Mouse (Mus musculus) lung, postnatal 0 days (tissue): ENCODE data around the gene Man2a1. TPM values are rescaled to one million over a fixed set of nuclear protein-coding genes. Genes with fewer than 3 reads are reported as not detected.

Experiments used
- ATAC-seq: fragments of 200-750 bp; cut with Nextera tagmentation; 2 replicates; pipeline ENCODE4 v1.8.0; 2017; ENCODE audit warnings: moderate library complexity
- DNase-seq: peaks from one replicate; pipeline ENCODE4 v3.0.0-alpha.2; 2016; ENCODE audit warnings: low spot score
- H3K27ac ChIP-seq: fragments of 300-500 bp; sonication (generic); 2 replicates; pipeline ENCODE4 v1.5.1; 2014; ENCODE audit warnings: antibody characterized with exemption, mild to moderate bottlenecking, low read length, mixed read lengths
- H3K27me3 ChIP-seq: fragments of 300-500 bp; sonication (generic); replicated peaks from 2 replicates; pipeline ENCODE4 v1.6.1; 2014; ENCODE audit warnings: low read length, mixed read lengths; ENCODE audit not compliant: insufficient read depth
- H3K36me3 ChIP-seq: fragments of 300-500 bp; sonication (generic); 2 replicates; pipeline ENCODE4 v1.6.1; 2014; ENCODE audit warnings: low read length, mixed read lengths; ENCODE audit not compliant: insufficient read depth
- H3K4me1 ChIP-seq: fragments of 300-500 bp; sonication (generic); 2 replicates; pipeline ENCODE4 v1.6.1; 2014; ENCODE audit warnings: antibody characterized with exemption, low read depth, low read length, mixed read lengths; ENCODE audit not compliant: insufficient read depth
- H3K4me2 ChIP-seq: fragments of 300-500 bp; sonication (generic); replicated peaks from 2 replicates; pipeline ENCODE4 v1.6.1; 2014; ENCODE audit warnings: low read depth, mild to moderate bottlenecking, low read length, moderate library complexity, mixed read lengths
- H3K4me3 ChIP-seq: fragments of 300-500 bp; sonication (generic); 2 replicates; pipeline ENCODE4 v1.5.1; 2014; ENCODE audit warnings: low read depth, low read length
- H3K9ac ChIP-seq: fragments of 300-500 bp; sonication (generic); replicated peaks from 2 replicates; pipeline ENCODE4 v1.6.1; 2014; ENCODE audit warnings: low read depth, mild to moderate bottlenecking
- H3K9me3 ChIP-seq: fragments of 300-500 bp; sonication (generic); 2 replicates; pipeline ENCODE4 v1.6.1; 2016; ENCODE audit warnings: low read length, mixed read lengths
- CTCF ChIP-seq: IDR thresholded peaks from 2 replicates; pipeline ENCODE4 v1.5.1; 2016; ENCODE audit warnings: antibody characterized with exemption, mild to moderate bottlenecking
- EP300 ChIP-seq: IDR thresholded peaks from 2 replicates; pipeline ENCODE4 v1.6.1; 2016; ENCODE audit warnings: antibody characterized with exemption, mild to moderate bottlenecking, control low read depth
- WGBS: fragments of 180-500 bp; shearing (Covaris S2); extraction: QIAGEN DNeasy Blood & Tissue Kit; methylation state at CpG from one replicate; pipeline ENCODE4 v1.1.7; 2014; 5-methylcytosine and 5-hydroxymethylcytosine counted together
- polyA plus RNA-seq: library from polyadenylated mRNA; unstranded; fragments of >200 nt; fragmentation: Nextera tagmentation; extraction: Ambion mirVana; gene quantifications from 2 replicates; pipeline ENCODE4 v1.2.1, GENCODE M21; 2015

Gene Man2a1
- polyA plus RNA-seq, 1 experiment from 2014 or later: 9.7 TPM

GRCm38 (mm10) chr17:64721112-64721511 lies 120.6 kb downstream of the Man2a1 start:
- Histone ChIP-seq H3K27me3 (no peaks in the 10 kb centered on the region), H3K9me3 (no peaks in the 10 kb centered on the region), H3K4me3 (no peak overlapping the region), H3K4me2 (no peak overlapping the region), H3K9ac (no peak overlapping the region), H3K4me1 (0 out of 2 replicates have a peak, but pooled peaks cover 3% of the 10 kb centered on the region), H3K36me3 (no peaks in the 10 kb centered on the region), H3K27ac (peak overlapping the region; percentile 23; the same call in 1 of the 2 replicates)
- DNase-seq (peak; percentile 81), ATAC-seq (peak; percentile 70)
- peak; percentile 98 for TF ChIP-seq EP300
- no peak for TF ChIP-seq CTCF
- 51% methylated on average over 5 of the region's 5 CpGs for WGBS

GRCm38 (mm10) chr17:64723162-64723561 lies 122.6 kb downstream of the Man2a1 start:
- 87% methylated on average over 1 of the region's 1 CpGs for WGBS
- ATAC-seq: no peak
- TF ChIP-seq EP300: no peak
- TF ChIP-seq CTCF: no peak
- Histone ChIP-seq H3K27ac (no peak overlapping the region), H3K4me1 (0 out of 2 replicates have a peak, but pooled peaks cover 3% of the 10 kb centered on the region), H3K27me3 (no peaks in the 10 kb centered on the region), H3K4me2 (no peak overlapping the region), H3K4me3 (no peak overlapping the region), H3K9me3 (no peaks in the 10 kb centered on the region), H3K36me3 (no peaks in the 10 kb centered on the region), H3K9ac (no peak overlapping the region)
- DNase-seq: no peak

- no peak for DNase-seq
- H3K4me2 ChIP-seq: no peak overlapping the region
- H3K4me1 ChIP-seq: 0 out of 2 replicates have a peak, but pooled peaks cover 3% of the 10 kb centered on the region
- 0 out of 2 replicates have a peak, but pooled peaks cover 8% of the 10 kb centered on the region for H3K36me3 ChIP-seq
- H3K27ac ChIP-seq: no peak overlapping the region
- no peak for TF ChIP-seq EP300
- TF ChIP-seq CTCF: no peak
- no peak for ATAC-seq
- H3K9ac ChIP-seq: no peak overlapping the region
- H3K9me3 ChIP-seq: no peaks in the 10 kb centered on the region
- H3K4me3 ChIP-seq: no peak overlapping the region
- H3K27me3 ChIP-seq: no peaks in the 10 kb centered on the region
- WGBS: 91% methylated on average over 3 of the region's 3 CpGs
These were observed 124.7 kb downstream of the Man2a1 start for GRCm38 (mm10) chr17:64725214-64725613.

- ATAC-seq: peak; percentile 28; the same call in 1 of the 2 replicates
- 52% methylated on average over 7 of the region's 7 CpGs for WGBS
These were observed 125.5 kb downstream of the Man2a1 start for GRCm38 (mm10) chr17:64726032-64726431.

GRCm38 (mm10) chr17:64735492-64735891 lies 135.0 kb downstream of the Man2a1 start:
- Histone ChIP-seq H3K27ac (no peak overlapping the region), H3K9ac (no peak overlapping the region), H3K4me1 (no peaks in the 10 kb centered on the region), H3K27me3 (no peaks in the 10 kb centered on the region), H3K36me3 (peaks cover 4% of the 10 kb centered on the region; the same call in 1 of the 2 replicates), H3K9me3 (no peaks in the 10 kb centered on the region), H3K4me2 (no peak overlapping the region), H3K4me3 (no peak overlapping the region)
- peak; percentile 65 for ATAC-seq
- 77% methylated on average over 4 of the region's 4 CpGs for WGBS
- no peak for TF ChIP-seq CTCF
- no peak for TF ChIP-seq EP300
- DNase-seq: no peak

More at GRCm38 (mm10) chr17:64726032-64726431, 125.5 kb downstream of the Man2a1 start:
- Histone ChIP-seq H3K27ac (no peak overlapping the region), H3K4me3 (no peak overlapping the region), H3K36me3 (0 out of 2 replicates have a peak, but pooled peaks cover 8% of the 10 kb centered on the region), H3K4me1 (0 out of 2 replicates have a peak, but pooled peaks cover 3% of the 10 kb centered on the region), H3K9me3 (no peaks in the 10 kb centered on the region), H3K27me3 (no peaks in the 10 kb centered on the region), H3K4me2 (no peak overlapping the region), H3K9ac (no peak overlapping the region)
- DNase-seq: no peak
- TF ChIP-seq EP300 (no peak), CTCF (no peak)

GRCm38 (mm10) chr17:64737918-64738317 lies 137.4 kb downstream of the Man2a1 start:
- peaks cover 19% of the 10 kb centered on the region; the same call in 1 of the 2 replicates for H3K36me3 ChIP-seq
- H3K9ac ChIP-seq: no peak overlapping the region
- H3K4me1 ChIP-seq: no peaks in the 10 kb centered on the region
- DNase-seq (no peak), ATAC-seq (no peak)
- no peak overlapping the region for H3K27ac ChIP-seq
- H3K4me3 ChIP-seq: no peak overlapping the region
- H3K27me3 ChIP-seq: no peaks in the 10 kb centered on the region
- no peak for TF ChIP-seq EP300
- TF ChIP-seq CTCF: no peak
- H3K9me3 ChIP-seq: no peaks in the 10 kb centered on the region
- WGBS: 68% methylated on average over 1 of the region's 1 CpGs
- H3K4me2 ChIP-seq: no peak overlapping the region

- TF ChIP-seq EP300 (no peak), CTCF (no peak)
- no peak overlapping the region for H3K4me3 ChIP-seq
- H3K27ac ChIP-seq: no peak overlapping the region
- 79% methylated on average over 6 of the region's 6 CpGs for WGBS
- H3K4me2 ChIP-seq: no peak overlapping the region
- peaks cover 17% of the 10 kb centered on the region; the same call in 1 of the 2 replicates for H3K36me3 ChIP-seq
- H3K9me3 ChIP-seq: no peaks in the 10 kb centered on the region
- H3K27me3 ChIP-seq: no peaks in the 10 kb centered on the region
- H3K9ac ChIP-seq: no peak overlapping the region
- no peaks in the 10 kb centered on the region for H3K4me1 ChIP-seq
- DNase-seq (no peak), ATAC-seq (no peak)
These were observed 138.6 kb downstream of the Man2a1 start for GRCm38 (mm10) chr17:64739129-64739528.
